Mouse (Mus musculus) embryonic fibroblast, embryonic 13.5 days (primary cell): Measurements from ENCODE around the gene Ppm1h.

Experiments
- CTCF ChIP-seq: IDR thresholded peaks from 2 replicates; pipeline ENCODE4 v1.5.1; 2011; ENCODE audit warnings: mild to moderate bottlenecking, control low read depth, low read length, moderate library complexity, borderline replicate concordance; ENCODE audit not compliant: insufficient read depth
- POLR2A ChIP-seq: IDR thresholded peaks from 2 replicates; pipeline ENCODE4 v1.6.1; 2011; ENCODE audit warnings: low read depth, mild to moderate bottlenecking, control low read depth, low read length, moderate library complexity

- TF ChIP-seq CTCF = no peak
- no peak for TF ChIP-seq POLR2A
These were observed 38.7 kb upstream of the Ppm1h start for GRCm38 (mm10) chr10:122639879-122640278.
